Mouse (Mus musculus) retina, postnatal 1 day (tissue): Measurements from ENCODE around the gene Dhx38.
A peak's percentile ranks its signal among the peaks of the same experiment; 100 is the strongest.

Source experiments
- DNase-seq: peaks from one replicate; pipeline ENCODE4 v3.0.0-alpha.2; 2012

Gene Dhx38

DNA sequence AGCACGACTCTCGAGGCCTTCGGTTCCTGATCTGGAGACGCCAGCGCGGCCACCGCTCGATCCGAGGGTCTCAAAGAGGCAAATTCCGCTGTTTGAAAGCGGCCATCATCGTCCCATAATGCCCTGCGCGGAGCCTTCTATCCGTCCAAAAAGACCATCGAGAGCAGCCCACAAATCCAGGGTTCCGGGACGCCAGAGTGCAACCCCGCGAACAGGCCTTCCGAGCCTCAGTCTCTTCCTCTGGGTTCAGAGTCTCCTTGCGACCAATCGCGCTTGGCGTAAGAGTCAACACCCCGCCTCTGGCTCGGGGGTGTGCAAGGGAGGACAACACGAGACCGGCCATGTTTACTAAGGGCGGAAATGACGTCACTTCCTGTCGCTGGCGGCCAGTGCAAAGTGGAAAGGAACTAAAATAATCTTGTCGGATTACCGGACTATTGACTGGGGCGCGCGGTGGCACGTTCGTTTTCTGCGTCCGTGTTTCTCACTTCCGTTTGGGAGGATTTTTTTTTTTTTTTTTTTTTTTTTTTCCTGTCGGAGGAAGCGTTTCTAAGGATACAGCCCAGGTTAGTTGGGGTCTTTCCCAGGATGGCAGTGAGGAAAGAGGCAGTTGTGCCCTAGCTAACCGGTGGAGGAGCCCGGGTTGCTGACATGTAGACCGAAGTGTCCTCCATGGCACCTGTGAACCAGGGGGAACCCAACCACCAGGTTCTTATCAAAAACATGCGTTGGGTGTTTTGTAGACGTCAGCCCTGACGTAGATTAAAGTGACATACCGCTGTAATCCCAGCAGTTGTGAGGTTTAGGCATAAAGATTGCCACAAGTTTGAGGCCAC lies at the start of gene Dhx38, which contains the start of gene Txnl4b:
Gene Dhx38 (minus strand): TSS at position 364 of the 836 bp plus-strand sequence.
Gene Txnl4b (plus strand): TSS at position 395 of the 836 bp plus-strand sequence.
- DNase-seq = peak; percentile 100

GRCm38 (mm10) chr8:109614243-109615210 lies 48.9 kb upstream of the Dhx38 start, which contains the start of gene Pkd1l3:
Pkd1l3 (plus strand) TSS chr8:109614517.
- DNase-seq = no peak

DNA sequence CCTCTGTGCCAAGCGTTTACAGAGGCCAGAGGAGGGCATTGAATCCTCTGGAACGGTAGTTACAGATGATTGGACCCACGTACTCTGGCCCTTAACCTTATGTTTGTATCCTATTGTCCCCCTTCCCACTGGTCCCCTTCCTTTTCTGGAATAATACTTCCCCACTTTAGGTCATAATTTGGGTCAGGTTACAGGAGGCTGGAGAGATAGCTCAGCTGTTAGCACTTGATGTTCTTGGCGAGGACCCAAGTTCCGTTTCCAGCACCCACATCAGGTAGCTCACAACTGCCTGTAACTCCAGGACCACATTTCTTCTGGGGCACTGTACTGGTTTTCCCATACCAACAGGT lies 43.5 kb upstream of the Dhx38 start:
- DNase-seq = no peak

DNA sequence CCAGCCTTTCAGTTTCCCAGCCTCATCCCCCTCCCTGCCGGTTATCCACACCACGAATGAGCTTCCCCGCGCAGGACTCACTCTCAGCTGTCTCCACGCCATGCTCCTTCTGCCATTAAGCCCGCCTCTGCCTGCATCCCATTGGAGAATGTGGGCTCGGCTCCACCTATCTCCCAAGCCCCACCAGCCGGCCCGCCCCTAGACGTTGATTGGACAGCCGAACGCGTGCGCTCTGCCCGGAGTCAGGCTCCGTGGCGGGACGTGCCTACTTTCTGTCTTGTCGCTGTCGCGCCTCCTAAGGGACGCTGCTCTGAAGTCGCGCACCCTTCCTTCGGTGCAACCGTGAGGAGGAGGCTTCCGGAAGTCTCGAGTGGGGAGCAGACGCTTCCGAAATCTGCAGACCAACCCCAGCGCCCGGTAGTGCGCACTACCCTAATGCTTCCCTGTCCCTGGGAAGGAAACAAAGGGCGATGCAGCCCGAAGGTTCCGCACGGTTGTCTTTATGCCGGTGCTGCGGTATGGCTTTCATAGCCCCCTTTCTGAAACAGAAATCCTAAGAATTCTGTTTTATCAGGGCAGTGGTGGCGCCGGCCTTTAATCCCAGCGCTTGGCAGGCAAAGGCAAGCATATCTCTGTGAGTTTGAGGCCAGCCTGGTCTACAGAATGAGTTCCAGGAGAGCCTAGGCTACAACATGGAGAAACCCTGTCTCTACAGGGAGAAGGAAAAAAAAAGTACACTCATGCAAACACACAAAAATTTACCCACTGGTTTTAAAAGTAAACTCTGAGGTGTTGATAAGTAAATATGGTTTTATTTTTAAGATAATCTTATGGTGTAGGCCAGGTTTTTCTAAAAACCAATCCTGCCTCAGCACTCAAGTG lies 42.9 kb upstream of the Dhx38 start, which contains the start of gene Dhodh:
Gene Dhodh (minus strand): TSS at position 403 of the 882 bp plus-strand sequence.
- DNase-seq = peak; percentile 98

GRCm38 (mm10) chr8:109607650-109608049 lies 42.0 kb upstream of the Dhx38 start:
- DNase-seq = peak; percentile 15

DNA sequence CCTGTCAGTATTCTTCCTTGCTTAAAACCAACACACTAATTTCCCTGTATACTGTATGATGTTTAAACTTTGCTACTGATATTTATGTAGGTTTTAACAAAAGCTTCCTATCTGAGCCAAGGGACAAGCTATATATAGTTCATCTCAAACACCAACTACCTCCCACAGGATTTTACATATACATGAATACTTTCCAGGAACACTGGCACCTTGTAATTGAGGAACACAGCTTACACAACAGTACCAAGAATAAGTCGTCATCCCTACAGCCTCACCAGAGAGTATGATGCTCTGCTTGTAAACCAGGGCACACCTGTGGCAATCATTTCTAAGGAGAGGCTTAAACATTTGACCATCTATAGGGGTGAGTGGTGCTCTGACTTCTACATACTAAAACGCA lies 41.1 kb upstream of the Dhx38 start:
- no peak for DNase-seq

GRCm38 (mm10) chr8:109595854-109596253 lies 30.2 kb upstream of the Dhx38 start:
- peak; percentile 62 for DNase-seq

GRCm38 (mm10) chr8:109593117-109593788 lies 27.6 kb upstream of the Dhx38 start:
- DNase-seq = peak; percentile 47

GRCm38 (mm10) chr8:109592164-109592563 lies 26.5 kb upstream of the Dhx38 start:
- DNase-seq = no peak

DNA sequence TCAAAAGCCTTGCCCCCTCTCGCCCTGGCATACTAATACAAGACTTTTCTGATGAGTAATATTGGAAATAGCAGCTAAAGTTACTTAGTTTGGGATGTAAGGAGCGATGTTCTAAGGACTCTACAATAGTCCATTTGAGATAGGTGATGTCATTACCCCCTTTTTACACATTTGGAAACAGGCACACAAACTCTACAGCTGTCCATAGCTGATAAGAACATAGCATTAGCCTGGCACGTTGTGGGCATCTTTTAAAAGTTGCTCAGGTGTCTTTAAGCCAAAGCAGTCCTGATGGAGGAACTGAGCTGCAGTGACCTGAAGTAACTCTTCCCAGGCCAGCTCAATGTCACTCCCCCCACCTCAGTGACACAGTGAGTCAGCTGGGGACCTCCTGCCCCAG lies 25.7 kb upstream of the Dhx38 start:
- DNase-seq = no peak

DNA sequence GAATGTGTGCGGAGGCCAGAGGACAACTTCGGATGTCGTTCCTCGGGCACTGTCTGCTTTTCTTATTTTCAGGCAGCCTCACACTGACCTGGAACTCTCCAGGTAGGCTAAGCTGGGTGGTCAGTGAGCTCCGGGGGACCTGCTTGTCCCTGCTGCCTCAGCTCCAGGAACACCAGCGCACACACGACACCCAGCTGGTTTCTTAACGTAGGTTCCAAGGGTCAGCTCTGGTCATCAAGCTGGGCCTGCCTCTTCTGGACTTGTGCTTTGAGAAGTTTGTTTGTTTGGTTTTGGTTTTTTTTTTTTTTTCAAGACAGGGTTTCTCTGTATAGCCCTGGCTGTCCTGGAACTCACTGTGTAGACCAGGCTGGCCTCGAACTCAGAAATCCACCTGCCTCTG lies 25.2 kb upstream of the Dhx38 start:
- DNase-seq = no peak

GRCm38 (mm10) chr8:109586972-109587504 lies 21.4 kb upstream of the Dhx38 start:
- DNase-seq = no peak

DNA sequence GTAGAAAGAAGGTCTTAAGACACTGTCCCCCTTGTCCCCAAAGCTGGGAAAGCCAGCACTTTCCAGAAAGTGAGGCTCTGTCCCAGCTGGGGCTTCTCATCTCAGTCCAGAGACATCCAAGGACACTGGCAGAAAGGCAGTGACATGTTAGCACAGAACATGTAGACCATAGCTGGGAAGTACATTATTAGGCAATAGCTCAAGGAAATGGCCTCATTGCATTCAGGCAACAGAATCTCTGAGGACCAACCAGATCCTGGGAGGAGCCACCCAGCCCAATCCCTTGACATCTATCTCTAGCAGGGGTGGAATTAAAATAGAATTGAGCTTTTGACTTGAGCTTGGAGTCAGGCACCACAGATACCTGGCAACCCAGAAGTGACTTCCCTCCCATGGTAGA lies 20.0 kb upstream of the Dhx38 start:
- no peak for DNase-seq

DNA sequence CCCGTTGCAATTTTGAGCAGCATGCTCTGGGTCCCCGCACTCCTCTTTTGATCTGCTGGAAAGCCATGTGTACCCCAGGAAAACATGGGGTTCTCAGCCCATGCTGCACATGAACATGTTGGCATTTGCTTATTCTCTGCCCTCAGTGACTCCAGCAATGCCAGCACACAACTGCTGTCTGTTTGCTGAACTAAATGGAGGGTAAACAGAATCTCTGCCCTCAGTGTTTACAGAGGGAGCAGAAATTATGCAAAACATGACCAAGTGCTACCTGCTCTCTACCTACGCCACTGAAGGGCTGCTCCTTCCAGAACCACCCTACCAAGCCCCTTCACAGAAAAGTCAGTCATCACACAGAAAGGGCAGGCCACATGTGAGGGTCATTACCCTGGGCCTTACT lies 19.2 kb upstream of the Dhx38 start:
- DNase-seq = no peak

DNA sequence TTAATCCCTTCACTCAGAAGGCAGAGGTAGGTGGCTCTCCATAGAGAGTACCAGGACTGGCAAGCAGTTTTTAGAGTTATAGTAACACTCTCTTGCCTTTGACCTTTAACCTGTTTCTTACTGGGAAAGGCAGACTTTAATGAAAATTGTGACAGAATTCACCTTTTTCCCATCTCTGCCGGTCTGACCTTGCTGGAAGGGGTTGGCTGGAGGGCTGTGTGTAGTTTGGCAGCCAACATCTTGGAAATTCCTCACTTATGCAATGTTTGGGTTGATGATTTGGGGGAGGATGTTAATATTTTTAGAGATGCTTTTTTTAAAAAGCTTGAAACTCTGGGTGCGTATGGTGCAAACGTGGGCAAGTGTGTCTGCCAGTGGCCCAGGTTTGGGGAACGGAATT lies 18.6 kb upstream of the Dhx38 start:
- DNase-seq = no peak

- no peak for DNase-seq
Observed at GRCm38 (mm10) chr8:109578900-109579301, 13.2 kb upstream of the Dhx38 start, which contains the start of gene Hp. Hp (minus strand) TSS chr8:109579172.

- no peak for DNase-seq
Observed at GRCm38 (mm10) chr8:109576311-109576710, 10.7 kb upstream of the Dhx38 start.

DNA sequence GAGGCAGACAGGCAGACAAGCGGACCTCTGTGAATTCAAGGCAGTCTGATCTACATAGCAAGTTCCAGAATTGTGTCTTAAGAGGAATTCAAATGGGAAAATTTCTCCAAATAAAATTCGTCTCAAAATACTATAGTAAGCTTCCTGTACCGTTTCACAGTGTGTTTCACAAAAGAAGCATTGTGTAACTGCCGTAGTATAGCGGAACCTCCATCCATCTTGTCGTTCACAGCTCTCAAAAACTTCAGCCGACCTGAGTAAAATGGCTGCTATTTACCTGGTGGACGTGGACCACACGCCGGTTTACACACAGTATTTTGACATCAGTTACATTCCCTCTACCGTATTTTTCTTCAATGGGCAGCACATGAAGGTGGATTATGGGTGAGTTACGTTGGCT lies 5.5 kb upstream of the Dhx38 start:
- no peak for DNase-seq

DNA sequence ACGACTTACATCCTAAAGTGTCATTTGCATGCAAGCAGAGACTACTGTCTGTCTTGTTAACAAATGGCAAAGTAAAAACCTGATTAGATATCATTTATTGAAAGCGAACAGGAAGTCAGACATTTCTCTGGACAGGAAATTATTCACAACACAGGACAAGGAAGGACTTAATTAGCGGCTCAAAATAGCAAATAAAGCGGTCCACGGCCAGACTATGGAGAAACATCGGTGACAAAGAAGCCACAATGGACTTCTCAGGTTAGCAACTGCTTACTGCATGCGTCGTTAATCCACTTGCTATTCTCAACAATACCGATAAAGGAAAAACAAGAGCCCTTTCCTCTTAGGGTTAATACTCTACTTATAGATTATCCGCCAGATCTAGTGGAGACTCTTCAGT lies 895 bp downstream of the Dhx38 start:
- no peak for DNase-seq

DNA sequence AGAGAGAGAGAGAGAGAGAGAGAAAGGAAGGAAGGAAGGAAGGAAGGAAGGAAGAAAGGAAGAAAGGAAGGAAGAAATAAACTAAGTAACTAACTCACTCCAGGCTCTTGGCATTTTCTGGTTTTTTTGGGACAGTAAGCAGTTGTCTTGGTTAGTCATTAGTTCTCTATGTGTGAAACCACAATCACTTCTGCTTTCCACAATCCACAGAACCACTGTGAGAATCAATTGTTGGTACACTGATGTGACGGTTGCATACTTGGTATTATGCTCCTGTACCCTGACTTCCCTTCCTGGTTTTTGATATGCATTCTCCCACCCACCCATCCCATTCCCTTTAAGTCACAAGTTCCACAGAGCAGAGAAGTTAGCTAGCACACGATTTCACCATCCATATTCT lies 1.8 kb downstream of the Dhx38 start:
- no peak for DNase-seq

DNA sequence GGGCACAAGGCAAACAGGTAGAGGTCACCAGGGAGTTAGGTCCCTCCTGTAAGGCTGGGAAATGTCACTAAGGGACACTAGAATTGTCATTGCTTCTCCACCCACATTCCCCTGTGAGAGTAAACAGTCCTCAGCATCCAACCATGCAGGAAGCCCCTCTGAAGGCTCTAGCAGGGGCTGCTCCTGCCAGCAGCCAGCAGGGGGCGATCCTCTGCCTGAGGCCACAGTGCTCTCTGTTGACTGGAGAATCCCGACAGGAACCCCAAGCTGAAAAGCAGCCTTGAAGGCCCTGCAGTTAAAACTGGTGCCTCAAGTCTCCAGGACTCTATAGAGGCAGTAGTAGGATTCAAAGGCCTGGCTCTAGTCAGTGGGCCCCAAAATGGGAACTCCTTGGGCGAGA lies 14.0 kb downstream of the Dhx38 start:
- DNase-seq = peak; percentile 45

GRCm38 (mm10) chr8:109544049-109544448 lies 21.6 kb downstream of the Dhx38 start:
- no peak for DNase-seq
